ENCODE assay signal across 17 mouse cellular contexts in genomic region chr13:56637027-56637426, GRCm38 (mm10).
"Had no signal": no experiment of that assay in that cellular context is flagged by ENCODE, and none has a peak within 500 bp of the region (broad histone marks: within the 10 kb centered on the region; RNA-seq: fewer than 3 reads in every experiment).

No protein-coding gene starts in this region.

- DNase-seq: lung, adult 2 months; lung, postnatal 14 days; lung, postnatal 36 days; right cerebral cortex, postnatal 14 days; thymus, adult 2 months; thymus, postnatal 25 days; thymus, postnatal 4 days had no signal

- H3K9ac ChIP-seq: lung, embryonic 15.5 days; midbrain, embryonic 13.5 days; midbrain, embryonic 15.5 days; neural tube, embryonic 12.5 days; stomach, embryonic 15.5 days had no signal

- H3K4me1 ChIP-seq: megakaryocyte, embryonic 14.5 days; midbrain, embryonic 15.5 days had no signal

- ATAC-seq: lung, postnatal 0 days; midbrain, embryonic 13.5 days; midbrain, embryonic 15.5 days had no signal

- H3K4me3 ChIP-seq: lung, embryonic 15.5 days; megakaryocyte, embryonic 14.5 days; midbrain, embryonic 13.5 days; midbrain, embryonic 15.5 days; neural tube, embryonic 12.5 days; stomach, embryonic 15.5 days had no signal

- H3K27ac ChIP-seq: lung, embryonic 15.5 days; macrophage; midbrain, embryonic 13.5 days; midbrain, embryonic 15.5 days; neural tube, embryonic 12.5 days; stomach, embryonic 15.5 days; stomach, postnatal 0 days had no signal

- H3K27me3 ChIP-seq: lung, embryonic 15.5 days; midbrain, embryonic 13.5 days; midbrain, embryonic 15.5 days; neural tube, embryonic 12.5 days; stomach, embryonic 15.5 days had no signal

- H3K9me3 ChIP-seq: lung, embryonic 15.5 days; midbrain, embryonic 13.5 days; midbrain, embryonic 15.5 days; neural tube, embryonic 12.5 days; stomach, embryonic 15.5 days had no signal

- H3K36me3 ChIP-seq: lung, embryonic 15.5 days; midbrain, embryonic 13.5 days; midbrain, embryonic 15.5 days; neural tube, embryonic 12.5 days had no signal

- H3K4me2 ChIP-seq: lung, embryonic 15.5 days; midbrain, embryonic 11.5 days; midbrain, embryonic 13.5 days; midbrain, embryonic 15.5 days; neural tube, embryonic 12.5 days; stomach, embryonic 15.5 days had no signal
